Mouse (Mus musculus): ENCODE measurements at regions not wholly inside any gene's neighbourhood (a gene's known extent, or its start where the extent isn't known, plus 50 kb on each side); places are given as distances from the start of the nearest gene placed in this dataset.

GRCm38 (mm10) chr4:61909409-61909808 is 74.4 kb upstream of the Mup5 start:
- intact Hi-C loops (cut with DNase I), result no loop called here
- peak; percentile 11 for DNase-seq

GRCm38 (mm10) chr4:61902136-61902535 is 67.1 kb upstream of the Mup5 start:
- no peak for DNase-seq
- intact Hi-C loops (cut with DNase I), result no loop called here

GRCm38 (mm10) chr4:61898184-61898583 is 63.2 kb upstream of the Mup5 start:
- no peak for DNase-seq
- intact Hi-C loops (cut with DNase I), result no loop called here

- no peak for DNase-seq
- intact Hi-C loops (cut with DNase I), result no loop called here
Observed at GRCm38 (mm10) chr4:61897176-61897575, 62.1 kb upstream of the Mup5 start.

All from left cerebral cortex, postnatal 4 days (tissue).